Comparison of ENCODE assay signal across 8 mouse cellular contexts in genomic region chr7:45413113-45413863, GRCm38 (mm10). TPM values are rescaled to one million over a fixed set of nuclear protein-coding genes. Genes with fewer than 3 reads are reported as not detected.
A peak's percentile ranks its signal among the peaks of the same experiment; 100 is the strongest.
DNase-seq lines count a peak whose midpoint lies in the region; ATAC-seq and TF ChIP-seq lines count a peak whose summit lies in the region.

Gene Ntf5, plus strand, starts transcription at chr7:45413695.

- peak within 1 kb of the TSS; percentile 98 for H3K4me2 ChIP-seq in kidney, postnatal 0 days (ENCODE audit: low read length)

- H3K27ac ChIP-seq in forebrain, embryonic 10.5 days = peak within 1 kb of the TSS; percentile 4
- H3K27ac ChIP-seq in kidney, postnatal 0 days = no peak within 1 kb of the TSS

- H3K9me3 ChIP-seq in forebrain, embryonic 10.5 days = no peaks in the 10 kb centered on the region
- H3K9me3 ChIP-seq in kidney, postnatal 0 days (replicated peaks; ENCODE audit: low read length) = no peaks in the 10 kb centered on the region

- DNase-seq in urinary bladder, adult 2 months (ENCODE audit: low spot score) = peak; percentile 59
- no peak for DNase-seq in urinary bladder, adult 18-20 months (ENCODE audit: low spot score in 2 of 2)
- DNase-seq in forebrain, embryonic 10.5 days (ENCODE audit: extremely low spot score, low spot score) = no peak
- peak; percentile 47 for DNase-seq in kidney, postnatal 0 days (ENCODE audit: low spot score)
- peak; percentile 40 for DNase-seq in lung, postnatal 36 days
- peak; percentile 88 for DNase-seq in testis, postnatal 10 days (ENCODE audit: low spot score)
- DNase-seq in left cerebral cortex, postnatal 25 days (ENCODE audit: low spot score in 2 of 2) = no peak

- H3K27me3 ChIP-seq in forebrain, embryonic 10.5 days (ENCODE audit: poor library complexity, severe bottlenecking) = peaks cover 100% of the 10 kb centered on the region
- peaks cover 33% of the 10 kb centered on the region for H3K27me3 ChIP-seq in kidney, postnatal 0 days (ENCODE audit: insufficient read depth, low read length)

- peak within 1 kb of the TSS; percentile 61 for H3K9ac ChIP-seq in kidney, postnatal 0 days (ENCODE audit: low read depth, low read length)

- peak; percentile 30 for ATAC-seq in kidney, postnatal 0 days (replicated peaks; ENCODE audit: low FRiP score, low read depth)
- no peak for ATAC-seq in inflammation-experienced regulatory T-cells, adult 6 months

- no peaks in the 10 kb centered on the region for H3K36me3 ChIP-seq in forebrain, embryonic 10.5 days (replicated peaks)
- H3K36me3 ChIP-seq in kidney, postnatal 0 days (ENCODE audit: insufficient read depth, low read length) = no peaks in the 10 kb centered on the region

- intact Hi-C loops in left cerebral cortex, postnatal 25 days (cut with DNase I) = no loop called here

- TF ChIP-seq CTCF in kidney, postnatal 0 days (IDR thresholded peaks at IDR 0.05; ENCODE audit: low read depth) = no peak

- WGBS in forebrain, embryonic 10.5 days = 4% methylated on average over 45 of the region's 45 CpGs
- 2% methylated on average over 42 of the region's 45 CpGs for WGBS in kidney, postnatal 0 days

- peak within 1 kb of the TSS; percentile 55 for H3K4me3 ChIP-seq in forebrain, embryonic 10.5 days
- H3K4me3 ChIP-seq in kidney, postnatal 0 days (replicated peaks; ENCODE audit: low read depth, low read length) = peak within 1 kb of the TSS; percentile 51

- H3K4me1 ChIP-seq in forebrain, embryonic 10.5 days = peaks cover 36% of the 10 kb centered on the region
- peaks cover 9% of the 10 kb centered on the region for H3K4me1 ChIP-seq in kidney, postnatal 0 days (replicated peaks; ENCODE audit: insufficient read depth, low read length)

RNA-seq across cellular contexts. Expression of gene Ntf5, which starts in this region (rescaled TPM):
- 2.9 and 4.2 TPM in 2 replicates for polyA plus RNA-seq in urinary bladder, adult 2 months (2012; rRNA removed)
- polyA plus RNA-seq in forebrain, embryonic 10.5 days (2016; fragmentation: Nextera tagmentation; extraction: Ambion mirVana) = 0.46 and 0.87 TPM in 2 replicates
- 1.5 and 1.6 TPM in 2 replicates for polyA plus RNA-seq in kidney, postnatal 0 days (2015; fragmentation: Nextera tagmentation; extraction: Ambion mirVana)
- under 1 TPM in 1 of 2 experiments, not detected in 1; 0.16 TPM for total RNA-seq in left cerebral cortex, postnatal 25 days (2021)
- polyA plus RNA-seq in inflammation-experienced regulatory T-cells, adult 6 months (2017; shearing (Covaris generic)) = under 1 TPM in 2 of 3 experiments, not detected in 1; 0.31 to 0.34 TPM

Comparison
In these comparisons a context has a peak if more than half of its experiments do, and no peak if none do; other contexts are left out.
1. DNase-seq: peak in urinary bladder, adult 2 months (single experiment), kidney, postnatal 0 days (single experiment), lung, postnatal 36 days (single experiment) and testis, postnatal 10 days (single experiment); none in urinary bladder, adult 18-20 months (0 of 2), forebrain, embryonic 10.5 days (single experiment) and left cerebral cortex, postnatal 25 days (0 of 2).